Mouse (Mus musculus): ENCODE results near the gene Mvp.

Gene Mvp

GRCm38 (mm10) chr7:126949793-126950646 lies 64.4 kb downstream of the Mvp start, which contains the start of gene Sez6l2:
Gene Sez6l2, plus strand, starts transcription at chr7:126950563.
- peak; percentile 94 for DNase-seq

GRCm38 (mm10) chr7:126949403-126949792 lies 65.0 kb downstream of the Mvp start, which contains the start of gene Asphd1:
Gene Asphd1, minus strand, starts transcription at chr7:126949582.
- no peak for DNase-seq

GRCm38 (mm10) chr7:126948626-126949025 lies 65.8 kb downstream of the Mvp start:
- peak in 1 of 2 experiments; percentile 50 for DNase-seq

DNA sequence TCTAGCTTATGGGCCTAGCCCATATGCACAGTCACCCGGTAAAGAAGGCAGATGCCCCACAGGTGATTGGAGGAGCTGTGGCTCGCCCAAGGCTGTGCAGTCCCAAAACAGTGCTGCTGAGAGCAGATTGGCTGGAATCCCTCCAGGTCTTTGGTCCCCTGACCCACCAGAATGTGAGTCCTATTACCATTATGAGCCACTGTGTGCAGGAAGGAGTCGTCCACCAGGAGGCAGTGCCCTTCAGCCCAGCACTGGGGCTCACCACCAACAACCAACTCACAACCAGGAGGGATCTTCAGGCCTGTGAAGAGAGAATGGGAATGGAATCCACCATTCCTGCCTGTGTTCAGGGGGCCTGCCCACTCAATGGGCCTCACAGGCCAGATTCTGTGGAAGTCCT lies 67.9 kb downstream of the Mvp start:
- peak; percentile 61 to 73 for DNase-seq

DNA sequence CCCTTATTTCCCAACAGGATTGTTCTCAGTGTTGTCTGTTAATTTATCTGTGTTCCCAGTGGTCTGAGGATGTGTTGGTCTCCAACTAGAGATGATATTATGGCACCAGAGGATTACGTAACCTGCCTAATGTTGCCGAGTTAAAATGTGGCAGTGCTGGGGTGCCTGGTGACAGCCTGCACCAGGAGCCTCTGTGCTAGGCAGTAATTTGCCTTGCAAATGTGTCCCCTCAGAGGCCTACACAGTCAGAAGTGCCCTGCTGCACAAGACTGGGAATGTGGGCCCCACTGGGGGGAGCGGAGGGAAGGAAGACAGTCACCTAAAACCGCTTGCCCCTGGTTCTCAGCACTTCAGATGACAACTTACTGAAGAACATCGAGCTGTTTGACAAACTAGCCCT lies 72.6 kb downstream of the Mvp start:
- no peak for DNase-seq

- DNase-seq = no peak
These were observed 73.2 kb downstream of the Mvp start for GRCm38 (mm10) chr7:126941171-126941570.

All from cerebellum, postnatal 25 days (tissue).